Mouse (Mus musculus) kidney, adult 2 months (tissue): ENCODE results near the gene Ankrd23.

Source experiments
- CTCF ChIP-seq: fragments of 200-500 bp; conservative IDR thresholded peaks from 2 replicates; pipeline ENCODE4 v1.5.1; 2011; ENCODE audit warnings: low read depth, mild to moderate bottlenecking, control low read depth, low read length, moderate library complexity, mixed read lengths; ENCODE audit not compliant: insufficient read depth, insufficient read length
- POLR2A ChIP-seq: fragments of 200-500 bp; IDR thresholded peaks from one replicate; pipeline ENCODE4 v1.6.1; 2011; ENCODE audit warnings: low read depth, low read length, control low read depth

GRCm38 (mm10) chr1:36529274-36529673 lies 7.4 kb downstream of the Ankrd23 start:
- TF ChIP-seq POLR2A (no peak), CTCF (no peak)
